Mouse (Mus musculus): ENCODE results near the gene Ndufa7. TPM values are rescaled to one million over a fixed set of nuclear protein-coding genes. Genes with fewer than 3 reads are reported as not detected.
A peak's percentile ranks its signal among the peaks of the same experiment; 100 is the strongest.

Ndufa7 gene
- 100 to 1,000 TPM; 645 to 655 TPM for total RNA-seq (2021)
- long read RNA-seq, experiment 1, transcript Ndufa7-204 (2 exons, 610 nt) = minor isoform, 52 of 921 reads
- long read RNA-seq, experiment 1, transcript Ndufa7-201 (4 exons, 528 nt) = major isoform, 831 of 921 reads
- long read RNA-seq, experiment 1, transcript Ndufa7-202 (3 exons, 438 nt) = minor isoform, 20 of 921 reads
- long read RNA-seq, experiment 1, partial matches to known transcripts = 5 of 921 reads
- long read RNA-seq, experiment 1, other reads (novel, unspliced or antisense) = 12 of 921 reads
- long read RNA-seq, experiment 2, transcript Ndufa7-204 (2 exons, 610 nt) = minor isoform, 35 of 666 reads
- long read RNA-seq, experiment 2, transcript Ndufa7-202 (3 exons, 438 nt) = minor isoform, 15 of 666 reads
- long read RNA-seq, experiment 2, transcript Ndufa7-201 (4 exons, 528 nt) = major isoform, 600 of 666 reads
- long read RNA-seq, experiment 2, partial matches to known transcripts = 6 of 666 reads
- long read RNA-seq, experiment 2, other reads (novel, unspliced or antisense) = 7 of 666 reads

DNA sequence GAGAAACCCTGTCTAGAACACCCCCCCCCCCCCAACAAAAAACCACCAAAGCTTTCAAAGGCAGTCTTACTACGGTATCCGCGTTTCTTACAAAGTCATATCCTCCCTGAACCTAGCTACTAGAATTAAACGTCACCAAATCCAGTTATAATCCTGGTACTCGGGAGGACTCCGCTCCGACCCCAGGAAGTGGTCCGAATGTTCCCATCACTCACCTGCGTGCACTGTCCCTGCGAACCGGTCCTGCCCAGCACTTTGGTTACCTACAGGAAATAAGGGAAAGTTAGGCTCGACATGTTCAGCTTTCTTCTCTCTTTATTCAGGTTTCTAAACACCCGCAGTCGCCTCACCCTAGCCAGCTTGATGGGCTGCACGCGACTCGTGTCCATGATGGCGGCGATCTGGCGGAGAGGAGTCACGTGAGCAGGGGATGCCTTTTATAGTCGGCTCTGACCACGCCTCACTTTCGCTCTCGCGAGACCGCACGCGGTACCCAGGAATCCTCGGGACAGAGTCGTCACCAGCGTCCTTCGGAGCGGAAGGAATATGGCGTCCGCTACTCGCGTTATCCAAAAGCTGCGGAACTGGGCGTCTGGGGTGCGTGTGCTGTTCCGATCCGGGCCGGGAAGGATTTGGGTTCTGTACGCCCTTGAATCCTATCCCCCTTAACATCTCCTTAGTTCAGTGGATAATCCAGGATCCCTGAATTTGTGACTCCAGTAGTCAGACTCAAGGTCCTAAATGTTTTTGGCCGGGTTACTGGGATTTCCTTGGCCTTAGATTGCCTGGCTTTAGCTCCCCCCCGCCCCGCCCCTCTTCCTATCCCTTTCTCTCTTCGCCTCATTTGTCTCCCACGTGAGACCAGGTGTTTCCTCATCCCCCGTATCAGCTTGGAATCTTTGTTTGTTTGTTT is at the start of gene Ndufa7, which contains the start of gene Rps28:
Gene Ndufa7, plus strand, starts transcription at position 489 of the 913 bp plus-strand sequence.
Gene Rps28, minus strand, starts transcription at position 479 of the 913 bp plus-strand sequence.
- peak; percentile 99 to 100 for DNase-seq

DNA sequence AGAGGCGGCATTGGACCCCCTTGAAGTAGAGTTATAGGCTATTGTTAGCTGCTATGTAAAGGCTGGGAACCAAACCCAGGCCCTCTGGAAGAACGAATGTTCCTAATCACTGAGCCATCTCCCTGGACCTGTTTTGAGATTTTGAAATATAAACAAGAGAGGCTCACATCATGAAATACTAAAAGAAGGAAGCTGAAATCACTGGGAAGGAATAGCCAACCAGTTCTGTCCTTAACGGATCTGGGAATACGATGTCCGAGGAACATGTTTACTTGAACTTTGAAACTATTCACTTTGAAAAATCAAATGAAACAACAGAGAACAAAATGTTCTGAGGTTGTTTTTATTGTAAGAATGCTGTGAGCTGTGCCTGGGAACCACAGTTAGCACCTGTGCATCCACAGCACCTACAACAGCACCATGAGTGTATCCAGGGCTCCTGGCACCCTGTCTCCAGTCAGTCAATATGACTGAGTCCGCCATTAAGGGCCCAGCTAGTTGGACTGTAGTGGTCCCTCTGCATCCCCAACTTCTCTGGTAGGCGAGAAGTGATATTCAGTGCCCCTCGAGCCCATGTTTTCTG is 49.7 kb upstream of the Ndufa7 start:
- DNase-seq = no peak

DNA sequence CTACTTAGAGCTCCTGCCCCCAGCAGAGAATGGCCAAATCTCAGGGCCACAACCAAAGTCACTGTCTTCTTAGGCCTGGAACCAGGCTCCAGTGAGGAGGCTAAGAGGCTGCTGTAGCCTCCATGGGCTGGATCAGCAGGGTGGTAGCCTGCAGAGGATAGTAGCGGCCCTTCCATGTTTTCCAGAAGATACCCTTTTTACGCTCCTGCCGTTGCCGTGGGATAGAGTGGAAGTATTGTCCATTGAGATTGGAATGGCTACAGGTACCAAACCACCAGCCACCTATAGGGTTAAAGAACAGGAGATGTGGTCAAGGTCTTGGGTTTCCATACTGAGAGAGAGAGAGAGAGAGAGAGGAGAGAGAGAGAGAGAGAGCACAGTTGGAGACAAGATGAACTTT is 49.1 kb upstream of the Ndufa7 start:
- DNase-seq = no peak

DNA sequence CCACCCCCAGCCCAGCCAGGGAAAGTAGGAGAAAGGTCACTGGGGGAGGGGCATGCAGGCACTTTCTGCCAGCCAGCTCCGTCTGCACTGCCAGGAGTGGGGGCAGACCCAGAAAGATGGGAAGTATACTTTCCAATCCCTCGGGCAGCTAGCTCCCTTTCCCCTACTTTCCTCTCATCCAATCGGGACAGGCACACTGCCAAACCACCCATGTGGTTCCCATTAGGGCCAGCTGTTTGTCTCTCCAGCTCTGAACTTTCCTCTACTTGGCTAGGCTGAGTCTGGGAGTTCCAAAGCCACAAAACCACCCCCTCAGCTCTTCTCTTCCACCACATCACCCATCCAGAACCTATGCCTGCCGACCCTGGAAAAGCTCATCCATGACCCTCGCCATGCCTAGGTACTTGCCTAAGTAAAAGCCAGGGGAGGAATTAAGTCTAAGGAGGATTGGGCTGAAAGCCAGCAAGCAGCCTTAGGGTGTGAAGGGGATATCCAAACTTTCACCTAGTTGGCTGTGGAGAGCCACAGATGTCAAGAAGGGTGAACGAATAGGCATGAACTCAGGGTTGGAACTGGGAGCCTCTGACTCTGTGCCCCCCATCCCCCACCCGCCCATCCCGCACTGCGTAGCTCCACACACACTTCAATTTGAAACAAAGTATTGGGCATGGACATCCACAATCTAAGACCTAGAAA is 45.0 kb upstream of the Ndufa7 start:
- DNase-seq = peak; percentile 99

DNA sequence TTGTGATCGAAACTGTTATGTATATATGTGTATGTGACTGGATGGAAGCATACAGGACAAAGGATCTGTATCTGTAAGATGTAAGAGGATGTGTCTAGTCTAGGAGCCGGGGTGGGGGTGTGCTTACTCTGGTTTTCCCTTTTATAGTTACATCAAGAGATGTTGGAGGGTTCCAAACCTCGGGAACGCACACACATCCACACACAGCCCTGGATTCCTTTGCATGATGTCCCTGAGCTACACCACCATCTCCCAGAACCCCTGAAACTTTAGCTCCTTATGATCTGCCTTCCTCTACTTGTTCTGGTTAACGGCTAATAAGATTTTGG is 44.4 kb upstream of the Ndufa7 start:
- peak in 1 of 2 experiments; percentile 47 for DNase-seq

DNA sequence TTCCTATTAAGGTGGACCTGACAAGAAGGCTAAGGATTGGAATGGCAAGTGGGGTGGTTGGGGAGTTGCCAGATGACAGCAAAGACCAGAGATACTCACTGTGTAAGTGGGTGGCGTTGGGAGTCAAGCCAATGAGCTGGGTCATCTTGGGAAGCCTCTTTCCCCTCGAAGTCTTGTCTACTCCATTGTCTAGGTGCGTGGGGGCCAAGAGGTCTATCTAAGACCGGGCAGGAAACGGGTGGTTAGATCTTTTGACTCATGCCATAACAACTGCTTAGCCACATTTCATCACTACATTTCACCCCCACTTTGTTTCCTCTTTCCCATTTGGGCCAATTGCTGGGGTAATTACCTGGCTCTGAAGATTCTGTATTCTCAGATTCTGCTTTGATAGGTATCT is 43.9 kb upstream of the Ndufa7 start:
- DNase-seq = peak in 1 of 2 experiments; percentile 71

DNA sequence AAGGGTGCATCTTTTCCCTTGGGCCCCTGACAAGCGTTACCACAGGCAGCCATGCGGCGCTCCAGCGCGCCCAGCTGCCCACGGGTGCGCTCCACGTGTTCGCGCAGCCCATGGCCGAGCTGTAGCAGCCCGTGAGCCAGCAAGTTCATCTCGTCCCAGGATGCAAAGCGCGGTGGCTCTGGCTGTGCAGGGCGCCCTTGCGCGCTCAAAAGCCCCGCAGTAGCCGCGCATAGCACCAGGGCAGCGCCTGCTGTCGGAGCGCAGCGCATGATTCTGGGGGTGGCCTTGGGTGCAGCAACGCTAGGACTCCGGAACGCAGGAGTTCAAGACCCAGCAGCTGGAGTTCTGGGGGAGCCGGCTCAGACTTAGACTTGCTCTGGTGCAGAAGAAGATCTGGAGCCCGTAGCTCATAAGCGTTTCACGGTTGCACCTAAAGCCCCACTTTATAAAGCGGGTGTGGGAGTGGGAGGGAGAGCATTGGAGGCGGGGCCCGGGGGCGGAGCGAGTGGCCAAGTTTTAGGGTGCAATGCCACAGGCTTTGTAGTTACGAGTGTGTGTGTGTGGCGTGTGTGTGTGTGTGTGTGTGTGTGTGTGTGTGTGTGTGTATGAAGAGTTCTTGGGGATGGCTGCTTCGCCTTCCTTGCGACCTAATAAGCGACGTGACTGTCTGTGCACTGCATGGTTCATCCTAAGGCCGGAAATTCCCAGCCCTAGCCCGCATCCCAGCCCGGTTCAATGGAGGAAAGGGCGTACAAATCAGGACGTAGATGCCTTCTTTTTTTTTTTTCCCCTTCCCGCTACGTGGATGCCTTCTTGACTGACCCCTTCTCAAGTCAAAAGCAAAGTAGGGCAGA is 43.0 kb upstream of the Ndufa7 start, which contains the start of gene Angptl4:
Gene Angptl4, minus strand, starts transcription at position 707 of the 854 bp plus-strand sequence.
- DNase-seq = peak; percentile 86 to 91

DNA sequence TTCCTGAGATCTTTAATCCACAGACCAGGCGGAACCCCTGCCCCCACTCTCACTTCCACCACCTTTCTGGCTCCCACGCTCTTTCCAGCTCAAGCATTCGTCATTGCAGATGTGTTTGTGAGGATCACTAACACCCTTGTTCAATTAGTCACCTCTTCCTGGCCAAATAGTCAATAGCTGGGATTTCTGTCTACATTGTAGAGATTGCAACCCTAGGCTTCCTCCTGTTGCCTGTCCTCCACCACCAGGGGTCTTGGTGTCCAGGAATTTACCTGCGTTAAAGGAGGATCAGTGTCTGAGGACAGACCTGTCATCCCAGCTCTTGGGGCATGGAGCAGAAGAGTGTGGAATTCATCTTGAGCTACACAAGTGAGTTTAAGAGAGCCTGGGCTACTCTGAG is 42.3 kb upstream of the Ndufa7 start:
- DNase-seq = no peak

DNA sequence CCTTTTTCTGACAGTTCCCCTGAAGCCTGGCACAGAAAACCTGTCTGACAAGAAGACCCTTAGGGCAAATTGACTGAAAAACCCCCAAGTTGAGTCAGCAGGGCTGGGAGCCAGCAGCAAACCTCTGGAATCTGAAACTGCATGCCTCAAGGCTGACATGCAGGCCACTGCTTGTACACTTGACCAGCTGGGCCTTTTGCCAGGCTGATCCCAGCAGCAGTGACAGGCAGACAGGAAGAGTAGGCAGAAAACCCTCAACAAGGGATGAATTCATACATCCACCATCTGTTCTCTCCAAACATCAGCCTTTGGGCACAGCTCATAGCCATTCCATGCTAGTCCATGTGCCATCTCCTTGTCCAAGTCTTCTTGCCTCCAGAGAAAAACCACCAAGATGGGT is 41.0 kb upstream of the Ndufa7 start:
- peak; percentile 88 to 92 for DNase-seq

DNA sequence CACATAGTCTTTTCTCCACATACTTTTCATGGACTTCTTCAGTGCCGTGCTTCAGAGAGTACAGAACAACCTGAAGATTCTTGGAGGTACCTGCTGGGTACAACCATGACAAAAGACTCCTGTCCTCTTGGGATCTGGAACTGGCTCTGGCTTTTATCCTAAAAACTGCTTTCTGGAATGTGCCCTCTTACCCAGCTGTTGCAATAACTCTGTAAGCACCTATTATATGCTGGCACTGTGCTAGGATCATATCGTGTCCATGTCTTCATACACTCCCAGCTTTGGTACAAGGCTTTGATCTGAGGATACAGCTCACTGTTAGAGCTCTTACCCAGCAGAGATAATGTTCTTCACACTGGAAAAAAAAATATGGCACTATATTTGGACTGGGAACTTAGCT is 39.4 kb upstream of the Ndufa7 start:
- DNase-seq = no peak

DNA sequence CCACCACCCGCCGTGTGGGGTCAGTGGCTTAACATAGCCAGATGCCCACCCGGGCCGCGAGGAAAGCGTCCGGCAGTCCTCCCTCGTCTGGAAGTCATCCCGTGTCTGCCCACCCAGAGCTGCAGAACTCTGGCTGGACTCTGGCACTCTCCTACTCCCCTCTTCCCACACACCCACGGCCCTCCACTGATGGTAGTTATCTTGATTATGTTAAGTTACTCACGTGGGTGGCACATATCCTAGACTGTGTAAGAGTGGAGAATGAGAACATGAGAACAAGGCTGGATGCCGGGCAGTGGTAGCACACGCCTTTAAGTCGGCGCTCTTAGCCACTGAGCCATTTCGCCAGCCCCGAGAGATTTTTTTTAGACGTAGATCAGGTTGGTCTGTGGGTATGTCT is 38.0 kb upstream of the Ndufa7 start:
- DNase-seq = no peak

DNA sequence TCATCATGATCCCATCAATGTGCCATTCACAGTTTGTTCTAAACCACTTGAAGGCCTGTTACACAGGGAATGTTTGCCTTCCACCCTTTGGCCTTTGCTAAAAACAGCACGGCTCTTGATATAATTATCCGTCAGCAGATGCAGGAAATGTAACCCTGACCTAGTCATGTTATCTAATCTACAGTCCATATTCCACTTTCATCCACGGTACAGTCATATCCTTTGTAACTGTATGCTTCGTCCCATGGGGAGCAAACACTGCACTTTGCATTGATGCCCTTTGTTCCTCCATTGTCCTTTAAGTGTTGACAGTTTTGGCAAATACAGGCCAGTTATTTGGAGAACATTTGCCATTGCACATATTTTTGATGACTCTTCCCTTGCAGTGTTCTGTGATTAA is 35.6 kb upstream of the Ndufa7 start:
- peak; percentile 23 to 55 for DNase-seq

DNA sequence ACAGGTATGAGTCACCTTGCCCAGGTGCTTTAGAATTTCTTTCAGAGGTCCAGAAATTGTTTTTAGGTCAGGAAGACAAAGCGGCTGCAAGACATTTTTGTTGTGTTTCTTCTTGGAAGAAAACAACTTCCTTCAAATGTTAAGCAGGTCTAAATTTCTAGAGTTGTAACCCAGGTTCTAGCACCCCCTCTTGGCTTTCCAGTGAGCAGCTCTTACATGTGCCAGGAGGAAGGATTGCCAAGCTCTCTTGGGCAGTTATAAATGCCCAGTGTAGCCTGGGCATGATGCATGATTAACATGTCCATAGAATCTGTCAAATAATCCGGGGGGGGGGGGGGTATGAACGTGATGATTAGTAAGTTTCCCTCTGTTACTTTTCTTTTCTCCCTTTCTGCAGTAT is 26.1 kb upstream of the Ndufa7 start:
- peak; percentile 50 to 54 for DNase-seq

DNA sequence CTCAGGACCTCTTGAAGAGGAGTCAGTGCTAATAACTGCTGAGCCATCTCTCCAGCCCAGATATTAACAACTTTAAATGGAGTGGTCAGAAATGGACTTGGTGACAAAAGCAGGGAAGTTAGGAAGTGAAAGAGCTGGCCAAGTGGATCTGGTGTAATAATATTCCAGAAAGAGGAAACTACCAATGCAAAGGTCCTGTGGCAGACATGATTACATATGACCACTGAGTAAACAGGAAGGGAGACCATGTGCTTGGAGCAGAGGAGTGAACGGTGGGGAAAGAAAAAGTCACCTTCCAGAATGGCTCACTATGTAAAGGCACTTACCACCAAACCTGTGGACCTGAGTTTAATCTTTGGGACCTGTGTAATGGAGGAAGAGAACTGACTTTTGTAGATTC is 25.1 kb upstream of the Ndufa7 start:
- no peak for DNase-seq

DNA sequence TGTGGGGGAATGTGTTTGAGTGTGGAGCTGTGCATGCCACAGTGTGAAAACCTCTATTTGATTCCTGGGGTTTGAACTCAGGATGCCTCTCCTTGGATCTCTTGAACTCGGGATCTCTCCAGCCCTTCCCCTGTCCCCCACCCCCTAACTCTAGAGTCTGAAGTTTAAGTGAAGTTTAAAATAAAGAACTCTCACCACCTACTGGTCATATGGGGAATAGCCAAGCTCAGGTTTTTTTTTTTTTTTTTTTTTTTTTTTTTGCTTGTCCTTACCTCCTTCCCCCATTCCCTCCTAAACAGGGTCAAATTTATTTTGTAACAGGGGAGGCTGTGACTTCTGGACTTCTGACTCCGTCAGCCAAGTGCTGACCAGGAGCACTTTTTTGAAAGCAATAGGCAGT is 22.2 kb upstream of the Ndufa7 start:
- no peak for DNase-seq

DNA sequence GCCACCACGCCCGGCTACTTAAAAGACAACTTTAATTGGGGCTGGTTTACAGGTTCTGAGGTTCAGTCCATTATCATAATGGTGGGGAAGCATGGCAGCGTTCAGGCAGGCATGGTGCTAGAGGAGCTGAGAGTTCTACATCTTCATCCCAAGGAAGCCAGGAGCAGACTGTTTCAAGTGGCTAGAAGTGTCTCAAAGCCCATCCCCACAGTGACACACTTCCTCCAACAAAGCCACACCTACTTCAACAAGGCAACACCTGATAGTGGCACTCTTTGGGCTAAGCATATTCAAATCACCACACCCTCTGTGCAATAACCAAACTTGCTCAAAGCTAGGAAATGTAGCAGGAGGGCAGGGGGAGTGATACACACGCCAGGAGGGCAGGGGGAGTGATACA is 20.2 kb upstream of the Ndufa7 start:
- DNase-seq = no peak

DNA sequence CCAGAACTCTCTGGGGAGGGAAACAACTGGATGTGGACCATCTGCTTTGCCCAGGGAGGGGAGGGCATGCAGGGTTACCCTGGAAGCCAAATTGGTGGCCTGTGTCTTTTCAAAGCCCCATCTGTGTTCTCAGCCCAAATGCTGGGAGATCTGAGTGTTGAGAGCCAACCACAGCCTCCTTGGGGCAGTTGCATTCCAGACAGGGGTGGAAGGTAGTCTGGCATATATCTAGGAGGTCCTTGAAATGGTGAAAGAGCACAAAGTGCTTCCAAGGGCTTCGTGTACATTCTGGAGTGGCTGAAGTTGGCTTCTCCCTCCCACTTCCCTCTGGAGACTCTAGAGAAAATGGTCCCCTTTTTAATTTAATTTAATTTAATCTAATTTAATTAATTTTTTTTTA is 19.6 kb upstream of the Ndufa7 start:
- DNase-seq = no peak

DNA sequence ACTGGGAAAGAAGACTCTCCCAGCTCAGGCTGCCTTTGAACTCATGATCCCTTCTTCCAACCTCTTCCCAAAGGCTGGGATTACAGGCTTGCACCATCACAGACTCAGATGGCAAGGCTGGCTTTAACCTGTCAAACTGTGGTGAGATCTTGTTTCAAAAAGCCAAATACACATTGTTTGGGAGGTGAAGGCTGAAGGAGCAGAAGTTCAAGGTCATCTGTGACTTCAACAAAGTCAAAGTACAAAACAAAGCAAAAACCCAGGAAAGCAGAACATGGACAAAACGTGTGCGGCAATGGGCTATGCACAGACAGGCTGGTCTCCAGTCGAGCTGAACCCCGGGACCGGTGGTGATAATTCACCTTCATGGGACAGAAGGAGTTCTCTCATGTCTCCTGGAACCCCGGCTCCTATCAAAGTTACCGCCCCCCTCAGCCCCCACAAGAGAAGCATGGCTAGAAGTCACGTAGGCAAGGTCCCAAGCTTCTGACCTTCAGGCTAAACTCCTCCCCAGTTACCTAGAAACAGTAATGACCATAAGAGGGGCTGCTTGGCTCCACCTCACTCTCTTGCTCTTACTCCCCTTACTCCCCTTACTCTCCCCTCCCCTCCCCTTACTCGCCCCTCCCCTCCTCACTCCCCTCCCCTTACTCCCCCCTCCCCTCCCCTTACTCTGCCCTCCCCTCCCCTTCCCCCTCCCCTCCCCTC is 17.0 kb upstream of the Ndufa7 start:
- DNase-seq = no peak

DNA sequence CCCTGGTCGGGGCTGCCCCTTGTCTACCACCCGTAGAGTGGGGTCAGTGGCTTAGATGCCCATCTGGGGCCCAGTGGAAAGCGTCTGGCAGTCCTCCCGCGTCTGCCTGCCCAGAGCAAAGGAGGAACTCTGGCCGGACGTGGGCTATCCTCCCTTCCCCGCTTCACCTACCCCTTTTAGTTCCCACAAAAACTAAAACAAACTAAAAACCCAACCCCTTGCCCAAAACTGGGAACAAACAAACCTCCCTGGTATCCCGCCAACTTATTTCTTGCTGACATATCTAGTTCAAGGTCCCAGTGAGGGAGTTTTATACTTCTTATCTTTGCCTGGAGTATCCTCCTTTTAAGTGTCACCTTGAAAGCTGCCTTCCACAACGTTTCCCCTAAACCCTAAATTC is 16.2 kb upstream of the Ndufa7 start:
- no peak for DNase-seq

Measured in heart, adult 18-20 months (tissue).